Mouse (Mus musculus) CH12.LX (cell line): ENCODE measurements around the gene Madd.

Experiments
- CHD2 ChIP-seq: IDR thresholded peaks from 2 replicates; pipeline ENCODE4 v1.6.1; 2011; ENCODE audit warnings: low read length, improper control_type of control experiment
- CTCF ChIP-seq, 2 experiments: IDR thresholded peaks in 1 of 2; conservative IDR thresholded peaks in 1 of 2; 2 replicates each; pipeline ENCODE4 v1.5.1; 2011 to 2012; ENCODE audit warnings: low read depth in 2 of 2, low read length in 2 of 2, improper control_type of control experiment in 1 of 2, inconsistent platforms in 1 of 2, mild to moderate bottlenecking in 1 of 2, moderate library complexity in 1 of 2
- EP300 ChIP-seq: IDR thresholded peaks from 2 replicates; pipeline ENCODE4 v1.6.1; 2011; ENCODE audit warnings: low read length, improper control_type of control experiment
- NRF1 ChIP-seq: IDR thresholded peaks from 2 replicates; pipeline ENCODE4 v1.6.1; 2014; ENCODE audit warnings: low read depth, mild to moderate bottlenecking, inconsistent platforms, low read length, improper control_type of control experiment, moderate library complexity
- POLR2A ChIP-seq: IDR thresholded peaks from 2 replicates; pipeline ENCODE4 v1.6.1; 2011; ENCODE audit warnings: low read depth, mild to moderate bottlenecking, improper control_type of control experiment, low read length
- TBP ChIP-seq: conservative IDR thresholded peaks from 2 replicates; pipeline ENCODE4 v1.6.1; 2011; ENCODE audit warnings: low read depth, low read length, improper control_type of control experiment
- ZNF384 ChIP-seq: IDR thresholded peaks from 2 replicates; pipeline ENCODE4 v1.6.1; 2012; ENCODE audit warnings: low read depth, low read length, improper control_type of control experiment, inconsistent platforms

- TF ChIP-seq EP300 (no peak), NRF1 (no peak), POLR2A (0 out of 2 replicates have a peak, but pooled peaks have one; percentile 25), CHD2 (no peak), CTCF (conservative IDR thresholded peaks at IDR 0.05 in 1 of 2, IDR thresholded peaks at IDR 0.05 in 1 of 2; ENCODE audit: low read depth in 2 of 2, low read length in 2 of 2) (no peak), TBP (no peak), ZNF384 (no peak)
Observed at GRCm38 (mm10) chr2:91202972-91203656, 19.5 kb upstream of the Madd start.
